Mouse (Mus musculus): ENCODE measurements around the gene Depdc5. TPM values are rescaled to one million over a fixed set of nuclear protein-coding genes. Genes with fewer than 3 reads are reported as not detected.
"Not testable (repeated sequence)": the region's sequence is repeated elsewhere in the genome, so short reads cannot be mapped to it uniquely, and the experiment has no call there.

The Depdc5 gene
- polyA plus RNA-seq, 1 experiment = 17.1 TPM

GRCm38 (mm10) chr5:33034100-33034499 is 170.6 kb downstream of the Depdc5 start:
- no peak for DNase-seq
- TF ChIP-seq POLR2A (IDR thresholded peaks at IDR 0.05; ENCODE audit: borderline replicate concordance, extremely low read depth, low read depth, low read length) (no peak), CTCF (IDR thresholded peaks at IDR 0.05; ENCODE audit: insufficient read depth, low read length) (no peak)
- Histone ChIP-seq H3K4me1 (ENCODE audit: control insufficient read depth, insufficient read depth, low read length) (no peaks in the 10 kb centered on the region), H3K4me3 (replicated peaks; ENCODE audit: extremely low read depth, low read depth, low read length) (no peak overlapping the region)
- 29% methylated on average over 7 of the region's 7 CpGs for WGBS

GRCm38 (mm10) chr5:33034916-33035315 is 171.4 kb downstream of the Depdc5 start:
- TF ChIP-seq POLR2A (IDR thresholded peaks at IDR 0.05; ENCODE audit: borderline replicate concordance, extremely low read depth, low read depth, low read length) (no peak), CTCF (IDR thresholded peaks at IDR 0.05; ENCODE audit: insufficient read depth, low read length) (no peak)
- DNase-seq = no peak
- Histone ChIP-seq H3K4me1 (ENCODE audit: control insufficient read depth, insufficient read depth, low read length) (0 out of 2 replicates have a peak, but pooled peaks cover 2% of the 10 kb centered on the region), H3K4me3 (replicated peaks; ENCODE audit: extremely low read depth, low read depth, low read length) (no peak overlapping the region)
- WGBS = 54% methylated on average over 3 of the region's 3 CpGs

DNA sequence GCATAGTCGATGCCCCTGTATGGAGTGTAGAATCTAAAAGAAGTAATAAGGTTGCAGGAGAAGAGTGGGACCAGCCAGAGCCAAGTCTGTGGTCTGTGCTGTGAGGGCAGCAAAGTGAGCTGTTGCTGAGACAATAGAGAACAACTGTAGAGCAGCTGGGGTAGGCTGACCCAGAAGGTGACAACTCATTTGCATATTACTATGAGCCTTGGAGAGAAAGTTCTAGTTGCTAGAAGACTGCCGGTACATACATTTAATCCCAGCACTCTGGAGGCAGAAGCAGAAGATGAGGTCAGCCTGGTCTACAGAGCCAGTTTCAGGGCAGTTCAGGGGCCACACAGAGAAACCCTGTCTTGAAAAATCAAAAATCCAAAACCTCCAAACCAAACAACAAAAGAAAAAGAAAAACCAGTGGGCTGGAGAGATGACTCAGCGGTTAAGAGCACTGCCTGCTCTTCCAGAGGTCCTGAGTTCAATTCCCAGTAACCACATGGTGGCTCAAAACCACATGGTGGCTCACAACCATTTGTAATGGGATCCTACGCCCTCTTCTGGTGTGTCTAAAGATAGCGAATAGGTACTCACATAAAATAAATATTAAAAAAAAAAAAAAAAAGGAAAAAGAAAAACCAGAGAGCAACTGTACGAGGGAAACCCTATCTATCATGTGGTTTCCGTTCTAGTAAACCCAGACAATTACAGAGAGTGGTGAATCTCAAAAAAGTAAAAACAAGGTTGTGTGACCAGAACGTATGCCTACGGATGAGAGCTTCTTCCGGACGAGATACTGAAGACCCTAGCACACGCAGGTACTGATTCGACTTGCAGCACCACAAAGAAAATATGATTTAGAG is 175.4 kb downstream of the Depdc5 start:
- TF ChIP-seq POLR2A (IDR thresholded peaks at IDR 0.05; ENCODE audit: borderline replicate concordance, extremely low read depth, low read depth, low read length) (no peak), CTCF (IDR thresholded peaks at IDR 0.05; ENCODE audit: insufficient read depth, low read length) (no peak)
- no peak for DNase-seq
- Histone ChIP-seq H3K4me1 (ENCODE audit: control insufficient read depth, insufficient read depth, low read length) (0 out of 2 replicates have a peak, but pooled peaks cover 2% of the 10 kb centered on the region), H3K4me3 (replicated peaks; ENCODE audit: extremely low read depth, low read depth, low read length) (no peak overlapping the region)
- 38% methylated on average over 13 of the region's 13 CpGs for WGBS

DNA sequence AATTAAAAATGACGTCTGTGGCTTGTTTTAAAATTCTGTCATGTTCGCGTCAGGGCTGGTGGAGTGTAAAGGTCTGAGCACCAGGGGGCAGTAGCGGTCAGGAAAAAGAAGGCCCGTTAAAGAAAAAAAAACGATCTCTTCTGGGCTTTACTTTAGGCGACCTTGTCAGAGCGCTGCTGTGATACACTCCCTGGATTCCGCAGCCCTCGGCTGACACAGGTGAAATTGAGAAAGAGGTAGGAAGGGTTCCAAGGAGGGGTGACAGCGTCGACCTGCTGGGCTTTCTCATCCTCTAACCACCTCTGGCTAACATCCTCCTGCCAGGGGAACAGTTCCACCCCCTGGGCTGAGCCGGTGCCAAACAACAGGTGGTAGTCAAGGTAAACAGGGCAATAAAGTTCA is 176.0 kb downstream of the Depdc5 start:
- 0 out of 2 replicates have a peak, but pooled peaks cover 2% of the 10 kb centered on the region for H3K4me1 ChIP-seq (ENCODE audit: control insufficient read depth, insufficient read depth, low read length)
- no peak overlapping the region for H3K4me3 ChIP-seq (replicated peaks; ENCODE audit: extremely low read depth, low read depth, low read length)
- 5% methylated on average over 13 of the region's 13 CpGs for WGBS
- DNase-seq = peak; percentile 65
- TF ChIP-seq CTCF (IDR thresholded peaks at IDR 0.05; ENCODE audit: insufficient read depth, low read length) = peak; percentile 64
- TF ChIP-seq POLR2A (IDR thresholded peaks at IDR 0.05; ENCODE audit: borderline replicate concordance, extremely low read depth, low read depth, low read length) = no peak

- not testable (repeated sequence) for DNase-seq; H3K4me1 ChIP-seq (ENCODE audit: control insufficient read depth, insufficient read depth, low read length); H3K4me3 ChIP-seq (replicated peaks; ENCODE audit: extremely low read depth, low read depth, low read length)
- WGBS = 67% methylated on average over 1 of the region's 1 CpGs
Observed at GRCm38 (mm10) chr5:33040735-33041134, 177.2 kb downstream of the Depdc5 start.

DNA sequence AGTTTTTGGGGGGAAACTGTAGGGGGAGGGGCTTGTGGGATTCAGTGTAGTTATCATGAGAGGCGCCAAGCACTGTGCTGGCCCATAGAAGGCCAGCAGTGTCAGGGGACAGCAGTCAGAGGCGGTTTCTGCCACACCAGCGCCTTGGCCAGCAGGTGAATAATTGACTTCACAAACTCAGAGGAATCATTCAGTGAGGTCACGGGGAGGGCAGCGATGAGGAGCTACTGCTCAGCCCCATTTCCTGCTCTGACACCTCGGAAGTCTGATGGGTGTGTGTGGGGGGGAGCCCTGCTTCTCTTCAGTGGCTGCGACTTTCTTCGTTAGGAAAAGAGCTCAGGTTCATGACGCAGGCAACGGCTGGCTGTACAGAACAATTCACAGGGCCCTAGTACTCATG is 179.9 kb downstream of the Depdc5 start:
- H3K4me1 ChIP-seq (ENCODE audit: control insufficient read depth, insufficient read depth, low read length) = 0 out of 2 replicates have a peak, but pooled peaks cover 2% of the 10 kb centered on the region
- TF ChIP-seq CTCF (IDR thresholded peaks at IDR 0.05; ENCODE audit: insufficient read depth, low read length) = no peak
- no peak for TF ChIP-seq POLR2A (IDR thresholded peaks at IDR 0.05; ENCODE audit: borderline replicate concordance, extremely low read depth, low read depth, low read length)
- 37% methylated on average over 10 of the region's 10 CpGs for WGBS
- H3K4me3 ChIP-seq (replicated peaks; ENCODE audit: extremely low read depth, low read depth, low read length) = no peak overlapping the region
- DNase-seq = no peak

Other genes with a start within 250 kb of the Depdc5 start
- 89.6 and 90.7 TPM in 2 replicates for gene Pisd, start 78.1 kb upstream of the Depdc5 start, polyA plus RNA-seq (2012; rRNA removed)
- gene Gm20671, start 36.6 kb upstream of the Depdc5 start, polyA plus RNA-seq (2012; rRNA removed) = 10.5 and 12.4 TPM in 2 replicates
- 12.7 and 15.4 TPM in 2 replicates for gene Prr14l, start 9.4 kb upstream of the Depdc5 start, polyA plus RNA-seq (2012; rRNA removed)
- 136 and 154 TPM in 2 replicates for gene Ywhah, start 155.1 kb downstream of the Depdc5 start, polyA plus RNA-seq (2012; rRNA removed)
- gene Slc5a1, start 240.5 kb downstream of the Depdc5 start, polyA plus RNA-seq (2012; rRNA removed) = 1.8 and 2.5 TPM in 2 replicates

Data from lung, adult 2 months (tissue).